Mouse (Mus musculus) olfactory bulb, adult 2 months (tissue): Measurements from ENCODE around the gene Cygb. TPM values are rescaled to one million over a fixed set of nuclear protein-coding genes. Genes with fewer than 3 reads are reported as not detected.

Source experiments
- H3K27ac ChIP-seq: fragments of 200-500 bp; 2 replicates; pipeline ENCODE4 v1.5.1; 2012; ENCODE audit warnings: low read depth, low read length; ENCODE audit not compliant: insufficient read depth
- H3K4me1 ChIP-seq: fragments of 200-500 bp; 2 replicates; pipeline ENCODE4 v1.6.1; 2012; ENCODE audit warnings: low read length; ENCODE audit not compliant: control insufficient read depth, insufficient read depth
- H3K4me3 ChIP-seq: fragments of 200-500 bp; 2 replicates; pipeline ENCODE4 v1.5.1; 2012; ENCODE audit warnings: mild to moderate bottlenecking, low read depth, low read length, moderate library complexity; ENCODE audit not compliant: insufficient read depth
- CTCF ChIP-seq: fragments of 200-500 bp; IDR thresholded peaks from 2 replicates; pipeline ENCODE4 v1.5.1; 2012; ENCODE audit warnings: low read depth, mild to moderate bottlenecking, low read length, moderate library complexity; ENCODE audit not compliant: insufficient read depth
- POLR2A ChIP-seq: fragments of 200-500 bp; IDR thresholded peaks from 2 replicates; pipeline ENCODE4 v1.6.1; 2012; ENCODE audit warnings: mild to moderate bottlenecking, low read depth, low read length, moderate library complexity; ENCODE audit not compliant: insufficient read depth
- WGBS: fragments of 180-500 bp; shearing (Covaris S2); methylation state at CpG from one replicate; pipeline ENCODE4 v1.1.7; 2018; 5-methylcytosine and 5-hydroxymethylcytosine counted together
- polyA plus RNA-seq: library from polyadenylated mRNA; stranded (reverse); fragments of >200 nt; gene quantifications from 2 replicates; pipeline ENCODE4 v1.2.4, GENCODE M21; 2012; ENCODE audit warnings: low replicate concordance; ENCODE audit not compliant: missing spikeins, insufficient read depth, insufficient read length

Cygb gene
- polyA plus RNA-seq, 1 experiment = not detected

DNA sequence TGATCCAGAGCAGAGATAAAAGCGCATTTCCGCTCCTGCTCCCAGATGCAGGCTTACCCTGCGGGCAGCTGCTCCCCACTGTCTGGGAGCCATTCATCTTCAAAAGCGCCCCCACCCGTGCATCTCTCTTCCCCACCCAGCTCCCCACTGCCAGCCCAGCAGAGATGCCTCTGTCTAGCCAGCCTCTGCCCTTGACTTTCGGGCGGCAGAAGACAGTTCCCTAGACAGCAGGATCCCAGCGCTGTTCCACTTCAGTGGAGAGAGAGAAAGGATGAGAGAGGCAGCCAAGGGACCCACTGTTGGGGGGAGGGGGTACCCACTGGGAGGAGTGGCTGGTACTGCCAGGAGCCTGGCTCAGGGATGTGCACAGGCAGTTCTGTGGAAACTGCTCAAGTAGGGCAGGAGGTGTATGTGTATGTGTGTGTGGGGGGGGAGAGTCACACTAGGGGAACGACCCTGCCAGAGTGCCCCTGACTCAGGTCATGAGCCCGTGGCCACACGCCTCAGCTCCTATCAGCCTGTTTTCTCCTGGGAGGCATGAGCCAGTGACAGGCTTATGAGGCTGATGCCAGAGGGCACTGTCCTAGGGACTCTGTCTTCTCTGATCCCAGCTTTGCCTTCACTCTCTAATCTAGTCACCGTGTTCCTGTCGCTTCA is 7.3 kb upstream of the Cygb start:
- TF ChIP-seq POLR2A = no peak
- no peak for TF ChIP-seq CTCF
- peaks cover 70% of the 10 kb centered on the region for H3K4me1 ChIP-seq
- WGBS = 6% methylated on average over 13 of the region's 13 CpGs
- H3K4me3 ChIP-seq = no peak overlapping the region
- peak overlapping the region; percentile 52 for H3K27ac ChIP-seq

DNA sequence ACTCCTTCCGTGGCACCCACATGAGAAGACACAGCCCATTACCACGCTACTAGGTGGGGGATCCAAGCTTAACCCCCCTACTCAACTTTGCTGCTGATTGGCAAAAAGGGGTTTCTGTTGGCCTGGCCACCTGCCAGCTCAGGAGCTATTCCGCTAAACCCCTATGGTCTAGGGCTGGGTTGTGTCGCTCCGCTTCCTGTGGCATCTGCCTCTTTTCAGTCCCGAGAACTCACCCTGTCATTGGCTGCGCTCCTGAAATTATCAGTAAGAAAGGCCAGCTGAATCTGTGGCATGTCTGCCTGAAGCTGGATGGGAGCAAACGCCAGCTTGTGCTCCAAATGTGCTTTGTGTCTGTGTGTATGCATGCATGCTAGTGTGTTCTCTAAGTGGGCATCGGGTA is 6.1 kb upstream of the Cygb start:
- 40% methylated on average over 9 of the region's 9 CpGs for WGBS
- H3K4me1 ChIP-seq = peaks cover 72% of the 10 kb centered on the region

DNA sequence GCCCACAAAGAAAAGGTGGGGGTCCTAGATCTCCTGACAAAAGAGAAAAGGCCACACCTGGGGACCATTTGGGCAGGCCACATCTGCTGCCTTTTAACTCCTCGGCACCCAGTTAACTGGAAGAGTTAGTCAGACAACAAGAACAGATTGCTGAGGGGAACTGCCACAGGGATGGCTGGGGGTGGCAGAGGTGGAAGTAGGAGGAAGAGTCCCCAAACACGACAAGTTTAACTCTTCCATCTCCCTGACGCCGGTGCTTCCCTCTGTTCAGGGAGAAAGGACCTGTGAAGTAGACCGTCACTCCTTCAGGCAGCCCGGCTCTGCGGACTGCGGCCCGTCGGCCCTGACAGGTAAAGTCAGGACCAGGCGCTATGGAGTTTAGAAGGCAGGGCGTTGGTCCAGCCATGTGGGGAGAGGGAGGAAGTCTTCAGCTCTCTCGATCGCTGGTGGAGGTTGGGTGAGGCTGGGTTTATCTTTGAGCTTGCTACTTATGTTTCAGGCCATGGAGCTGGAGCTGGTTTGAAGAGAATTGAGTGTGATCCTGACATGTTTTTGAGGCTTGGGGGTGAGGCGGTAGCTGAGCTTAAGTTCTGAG is 5.0 kb upstream of the Cygb start:
- Histone ChIP-seq H3K4me3 (no peak overlapping the region), H3K4me1 (peaks cover 78% of the 10 kb centered on the region), H3K27ac (no peak overlapping the region)
- WGBS = 86% methylated on average over 15 of the region's 15 CpGs
- TF ChIP-seq CTCF (no peak), POLR2A (no peak)

More for the DNA sequence above, 6.1 kb upstream of the Cygb start:
- no peak for TF ChIP-seq POLR2A
- TF ChIP-seq CTCF = no peak
- Histone ChIP-seq H3K27ac (peak overlapping the region; percentile 52; the same call in 1 of the 2 replicates), H3K4me3 (no peak overlapping the region)

DNA sequence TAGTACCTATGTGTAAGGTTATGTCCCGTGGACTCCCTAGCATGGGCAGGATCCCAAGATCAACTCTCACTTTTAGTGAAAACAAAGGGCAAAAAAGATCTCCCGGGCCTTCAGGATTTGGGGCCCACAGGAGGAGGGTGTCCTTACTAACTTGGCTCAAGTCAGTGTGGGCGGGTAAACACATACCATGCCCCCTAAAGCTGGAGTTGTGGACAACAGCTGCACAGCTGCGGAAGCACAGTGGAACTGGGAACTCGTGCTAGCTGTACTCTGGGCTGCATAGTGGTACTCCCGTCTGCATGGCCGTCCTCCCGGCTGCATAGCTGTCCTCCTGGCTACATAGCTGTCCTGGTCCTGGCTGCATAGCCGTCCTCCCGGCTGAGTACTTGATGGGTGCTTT is 4.1 kb upstream of the Cygb start:
- Histone ChIP-seq H3K4me1 (peaks cover 73% of the 10 kb centered on the region), H3K4me3 (no peak overlapping the region), H3K27ac (no peak overlapping the region)
- TF ChIP-seq POLR2A (no peak), CTCF (no peak)
- 59% methylated on average over 10 of the region's 10 CpGs for WGBS

DNA sequence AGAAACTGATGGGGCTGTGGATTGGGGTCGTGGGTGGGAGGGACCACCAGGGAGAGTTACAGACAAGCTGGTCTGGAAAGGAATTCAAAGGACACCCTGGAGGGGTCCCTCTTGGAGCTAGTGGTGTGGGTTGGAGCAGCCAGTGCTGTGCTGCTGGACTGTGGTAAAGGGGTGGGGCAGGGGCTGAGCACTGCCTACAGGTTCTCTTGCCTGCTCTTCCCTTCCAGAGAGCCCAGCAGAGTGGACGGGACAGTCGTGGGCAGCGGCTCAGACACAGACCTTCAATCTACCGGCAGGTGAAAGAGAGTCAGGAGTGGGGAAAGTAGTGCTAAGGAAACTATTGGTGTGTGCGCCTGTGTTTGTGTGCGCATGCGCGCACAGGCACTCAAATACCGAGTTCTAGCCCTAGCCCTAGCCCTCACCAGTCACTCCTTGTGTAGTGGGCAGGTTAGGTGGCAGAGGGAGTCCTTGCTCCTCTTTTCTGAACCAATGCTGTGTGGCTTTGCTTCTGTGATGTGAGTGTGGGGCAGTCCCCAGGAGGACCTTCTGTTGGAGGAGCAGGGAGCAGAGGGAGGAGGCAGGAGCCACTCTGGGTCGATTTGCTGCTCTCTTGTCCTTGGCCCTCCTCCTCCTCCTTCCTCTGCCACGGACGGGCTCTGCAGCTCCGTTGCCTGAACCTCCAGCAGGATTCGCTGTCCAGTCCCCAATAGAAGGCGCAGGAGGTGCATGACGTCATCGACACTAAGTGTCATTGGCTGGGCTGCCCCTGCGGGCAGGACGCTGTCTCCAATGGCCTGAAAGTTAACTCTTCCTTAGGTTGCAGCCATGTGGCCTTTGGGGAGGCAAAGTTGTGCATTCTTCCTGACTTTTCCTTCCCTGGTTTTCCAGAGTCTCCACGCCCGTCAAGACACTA is 3.5 kb upstream of the Cygb start:
- no peak for TF ChIP-seq CTCF
- TF ChIP-seq POLR2A = peak; percentile 70
- Histone ChIP-seq H3K4me3 (peak overlapping the region; percentile 39), H3K4me1 (peaks cover 69% of the 10 kb centered on the region), H3K27ac (peak overlapping the region; percentile 83)
- WGBS = 14% methylated on average over 22 of the region's 22 CpGs

DNA sequence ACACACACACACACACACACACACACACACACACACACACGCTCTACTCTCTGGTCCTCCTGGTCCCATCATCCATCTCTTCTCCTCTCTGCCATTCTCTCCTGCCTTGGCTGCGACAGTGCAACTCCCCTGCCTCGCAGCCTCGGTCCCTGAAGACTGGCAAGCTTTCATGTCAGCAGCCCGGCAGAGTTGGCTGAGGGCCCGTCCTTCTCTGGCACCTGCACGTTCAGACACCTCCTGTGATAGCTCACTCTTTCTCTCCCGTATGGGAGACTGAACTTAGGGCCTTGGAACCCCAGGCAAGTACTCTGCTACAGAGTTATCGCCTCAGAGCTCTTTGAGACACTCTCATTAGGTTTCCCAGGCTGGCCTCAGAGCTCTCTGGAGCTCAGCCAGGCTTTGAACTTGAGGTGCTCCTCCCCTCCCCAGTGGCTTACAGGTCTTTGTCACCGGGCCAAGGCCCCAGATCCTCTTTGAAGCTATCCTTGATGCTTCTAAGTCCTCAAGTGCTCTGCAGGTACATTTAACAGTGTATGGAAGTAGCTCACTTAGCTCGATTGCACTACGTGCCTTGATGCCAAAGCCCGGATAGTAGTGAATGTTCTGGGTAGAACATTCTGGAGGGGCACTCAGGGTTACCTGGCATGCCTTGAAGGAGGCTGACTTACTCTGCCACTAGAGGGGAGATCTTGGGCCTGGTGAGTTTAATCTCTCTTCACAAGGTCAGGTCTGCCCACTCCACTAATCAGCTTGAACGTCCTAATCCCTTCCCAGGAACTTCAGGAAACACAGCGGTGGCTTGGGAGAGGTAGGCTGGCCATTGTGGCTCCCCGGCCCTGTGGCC is 2.5 kb upstream of the Cygb start:
- Histone ChIP-seq H3K4me3 (no peak overlapping the region), H3K4me1 (peaks cover 69% of the 10 kb centered on the region), H3K27ac (no peak overlapping the region)
- 59% methylated on average over 16 of the region's 16 CpGs for WGBS
- no peak for TF ChIP-seq CTCF
- no peak for TF ChIP-seq POLR2A

DNA sequence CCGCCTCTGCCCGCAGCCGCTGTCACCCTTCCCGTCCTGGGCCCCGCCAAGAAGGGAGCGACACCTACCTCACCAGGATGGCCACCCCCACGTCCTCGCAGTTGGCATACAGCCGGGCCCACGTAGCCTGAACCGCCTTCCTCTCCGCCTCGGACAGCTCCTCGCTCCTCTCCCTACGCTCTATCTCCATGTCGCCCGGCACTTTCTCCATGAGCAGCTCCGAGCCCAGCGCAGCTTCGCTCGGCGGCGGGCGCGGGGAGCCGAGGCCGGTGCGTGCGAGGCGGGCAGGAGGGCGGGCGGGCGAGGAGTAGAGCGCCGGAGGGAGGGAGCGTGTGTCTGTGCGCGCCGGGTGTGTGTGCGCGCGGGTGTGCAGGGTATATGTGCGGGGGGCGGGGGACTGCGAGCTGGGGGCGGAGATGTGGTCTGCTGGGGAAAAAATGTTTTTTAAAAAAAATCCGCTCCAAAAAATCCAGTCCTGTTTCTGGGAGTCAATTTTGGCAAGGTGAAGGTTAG is 348 bp downstream of the Cygb start:
- Histone ChIP-seq H3K4me1 (peaks cover 73% of the 10 kb centered on the region), H3K27ac (peak overlapping the region; percentile 83), H3K4me3 (peak overlapping the region; percentile 68)
- WGBS = 2% methylated on average over 47 of the region's 47 CpGs
- peak; percentile 63 for TF ChIP-seq POLR2A
- TF ChIP-seq CTCF = no peak

DNA sequence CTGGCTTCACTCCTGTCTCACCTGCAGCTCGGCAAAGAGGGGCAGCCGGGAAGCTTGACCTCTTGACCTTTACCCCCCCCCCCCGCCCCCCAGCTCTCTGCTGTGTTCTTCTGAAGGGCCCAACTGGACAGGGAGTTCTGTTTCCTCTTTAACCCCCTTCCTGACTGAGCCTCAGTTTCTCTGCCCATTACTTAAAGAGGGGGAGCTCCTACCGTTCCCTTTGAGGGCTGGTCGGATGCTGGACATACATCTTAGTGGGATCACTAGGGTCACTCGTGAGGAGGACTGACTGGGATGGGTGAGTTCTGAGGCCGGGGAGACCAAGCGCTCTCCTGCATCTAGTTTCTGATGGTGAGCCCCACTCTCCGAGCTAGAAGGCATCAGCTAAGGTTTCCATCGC is 879 bp downstream of the Cygb start, which contains the start of gene Prcd:
Gene Prcd, plus strand, starts transcription at position 301 of the 400 bp plus-strand sequence.
- peak within 1 kb of the TSS; percentile 68 for H3K4me3 ChIP-seq
- H3K4me1 ChIP-seq = peaks cover 73% of the 10 kb centered on the region
- no peak for TF ChIP-seq POLR2A
- no peak for TF ChIP-seq CTCF
- WGBS = 12% methylated on average over 10 of the region's 10 CpGs
- peak within 1 kb of the TSS; percentile 83 for H3K27ac ChIP-seq
